Mouse (Mus musculus): ENCODE measurements around the gene Eif4a2. TPM values are rescaled to one million over a fixed set of nuclear protein-coding genes. Genes with fewer than 3 reads are reported as not detected.

The Eif4a2 gene
- total and polyA plus RNA-seq, 3 experiments, result 358 to 660 (median 475) TPM

- DNase-seq (ENCODE audit: extremely low read depth), result no peak
- no peaks in the 10 kb centered on the region for H3K27me3 ChIP-seq (replicated peaks)
- no peaks in the 10 kb centered on the region for H3K79me2 ChIP-seq (replicated peaks; ENCODE audit: control insufficient read depth, extremely low read depth, insufficient read depth, poor library complexity, severe bottlenecking)
- dilution Hi-C loops (cut with MboI; ENCODE audit: extremely low pct_ligation_motif_present, extremely low pct_unique_long_range_greater_than_20kb, low sequenced_read_pairs), result no loop called here
- H3K4me2 ChIP-seq (ENCODE audit: insufficient read depth, low read depth, poor library complexity, severe bottlenecking), result no peak overlapping the region
- H3K27ac ChIP-seq (ENCODE audit: insufficient read depth, low read depth), result no peak overlapping the region
- no peak overlapping the region for H3K4me3 ChIP-seq (replicated peaks in 1 of 3; ENCODE audit: low read depth in 2 of 3, low read length in 2 of 3, poor library complexity in 1 of 3)
- in situ Hi-C loops (cut with MboI; ENCODE audit: low pct_ligation_motif_present, low pct_unique_long_range_greater_than_20kb, low sequenced_read_pairs), result no loop called here
- no peak overlapping the region for H3K9ac ChIP-seq (ENCODE audit: insufficient read depth, low read depth)
- H3K36me3 ChIP-seq (replicated peaks in 1 of 2; ENCODE audit: control insufficient read depth in 1 of 2, insufficient read depth in 1 of 2, low read length in 1 of 2), result no peaks in the 10 kb centered on the region
- no peak for TF ChIP-seq CHD2 (IDR thresholded peaks at IDR 0.05; ENCODE audit: low read length)
- TF ChIP-seq NRF1 (IDR thresholded peaks at IDR 0.05; ENCODE audit: low read depth, low read length), result no peak
- no peak for TF ChIP-seq POLR2A (IDR thresholded peaks at IDR 0.05; ENCODE audit: low read depth, low read length)
- peaks cover 4 to 52% of the 10 kb centered on the region in 2 experiments; a peak in 3 of 4 replicates for H3K4me1 ChIP-seq (ENCODE audit: control insufficient read depth in 1 of 2, insufficient read depth in 2 of 2)
- H3K9me3 ChIP-seq (replicated peaks; ENCODE audit: low read length), result no peaks in the 10 kb centered on the region
Observed at GRCm38 (mm10) chr16:23136406-23136970, 29.2 kb downstream of the Eif4a2 start.

- Histone ChIP-seq H3K4me2 (ENCODE audit: insufficient read depth, low read depth, poor library complexity, severe bottlenecking) (peak overlapping the region; percentile 16), H3K27ac (ENCODE audit: insufficient read depth, low read depth) (no peak overlapping the region), H3K36me3 (replicated peaks in 1 of 2; ENCODE audit: control insufficient read depth in 1 of 2, insufficient read depth in 1 of 2, low read length in 1 of 2) (no peaks in the 10 kb centered on the region), H3K4me1 (ENCODE audit: control insufficient read depth in 1 of 2, insufficient read depth in 2 of 2) (peaks cover 14 to 67% of the 10 kb centered on the region in 2 experiments; a peak in 3 of 4 replicates), H3K9me3 (replicated peaks; ENCODE audit: low read length) (no peaks in the 10 kb centered on the region), H3K27me3 (replicated peaks) (no peaks in the 10 kb centered on the region), H3K9ac (ENCODE audit: insufficient read depth, low read depth) (no peak overlapping the region), H3K79me2 (replicated peaks; ENCODE audit: control insufficient read depth, extremely low read depth, insufficient read depth, poor library complexity, severe bottlenecking) (no peaks in the 10 kb centered on the region), H3K4me3 (replicated peaks in 1 of 3; ENCODE audit: low read depth in 2 of 3, low read length in 2 of 3, poor library complexity in 1 of 3) (no peak overlapping the region)
- TF ChIP-seq IRF4 (IDR thresholded peaks at IDR 0.05; ENCODE audit: low read depth, low read length) (peak; percentile 32; the same call in 1 of the 2 replicates), USF1 (IDR thresholded peaks at IDR 0.05; ENCODE audit: low read depth, low read length) (no peak), EP300 (IDR thresholded peaks at IDR 0.05; ENCODE audit: low read length) (peak; percentile 67), MAZ (IDR thresholded peaks at IDR 0.05; ENCODE audit: low read depth, low read length) (no peak), ELF1 (IDR thresholded peaks at IDR 0.05; ENCODE audit: low read depth, low read length) (no peak), MAX (IDR thresholded peaks at IDR 0.05; ENCODE audit: low read length) (no peak), CTCF (conservative IDR thresholded peaks at IDR 0.05 in 1 of 2, IDR thresholded peaks at IDR 0.05 in 1 of 2; ENCODE audit: low read depth in 2 of 2, low read length in 2 of 2) (no peak), MAFK (IDR thresholded peaks at IDR 0.05; ENCODE audit: insufficient replicate concordance, low read length) (0 out of 2 replicates have a peak, but pooled peaks have one; percentile 8), SIN3A (IDR thresholded peaks at IDR 0.05; ENCODE audit: low read length) (no peak), JUN (IDR thresholded peaks at IDR 0.05; ENCODE audit: insufficient read depth, low read depth, low read length) (no peak), JUND (conservative IDR thresholded peaks at IDR 0.05; ENCODE audit: low read depth, low read length) (no peak), PAX5 (IDR thresholded peaks at IDR 0.05; ENCODE audit: low read length) (no peak), E2F4 (IDR thresholded peaks at IDR 0.05; ENCODE audit: insufficient replicate concordance, low read depth, low read length) (no peak), ETS1 (conservative IDR thresholded peaks at IDR 0.05; ENCODE audit: low read depth, low read length) (peak; percentile 24; the same call in 1 of the 2 replicates), TCF12 (IDR thresholded peaks at IDR 0.05; ENCODE audit: low read depth, low read length) (no peak), UBTF (IDR thresholded peaks at IDR 0.05; ENCODE audit: low read depth, low read length) (no peak), SMC3 (IDR thresholded peaks at IDR 0.05; ENCODE audit: low read depth, low read length) (no peak), KAT2A (IDR thresholded peaks at IDR 0.05; ENCODE audit: insufficient replicate concordance, low read length) (no peak), ZC3H11A (IDR thresholded peaks at IDR 0.05; ENCODE audit: low read depth, low read length) (no peak), ZNF384 (IDR thresholded peaks at IDR 0.05; ENCODE audit: low read depth, low read length) (no peak), TBP (conservative IDR thresholded peaks at IDR 0.05; ENCODE audit: low read depth, low read length) (no peak), BHLHE40 (IDR thresholded peaks at IDR 0.05; ENCODE audit: low read depth, low read length) (no peak; the same call in 1 of the 2 replicates), POLR2A (IDR thresholded peaks at IDR 0.05; ENCODE audit: low read depth, low read length) (no peak), NRF1 (IDR thresholded peaks at IDR 0.05; ENCODE audit: low read depth, low read length) (no peak), CHD1 (IDR thresholded peaks at IDR 0.05; ENCODE audit: low read depth, low read length) (no peak), POLR2AphosphoS2 (IDR thresholded peaks at IDR 0.05; ENCODE audit: low read depth, low read length) (no peak), RAD21 (IDR thresholded peaks at IDR 0.05; ENCODE audit: low read depth, low read length) (no peak), RCOR1 (conservative IDR thresholded peaks at IDR 0.05; ENCODE audit: low read depth, low read length) (no peak), MEF2A (IDR thresholded peaks at IDR 0.05; ENCODE audit: borderline replicate concordance, low read depth, low read length) (no peak), MXI1 (IDR thresholded peaks at IDR 0.05; ENCODE audit: low read depth, low read length) (no peak), MYC (IDR thresholded peaks at IDR 0.05; ENCODE audit: low read depth, low read length) (no peak), ZMIZ1 (IDR thresholded peaks at IDR 0.05; ENCODE audit: low read depth, low read length) (no peak)
- peak; percentile 85 for DNase-seq (ENCODE audit: extremely low read depth)
- in situ Hi-C loops (cut with MboI; ENCODE audit: low pct_ligation_motif_present, low pct_unique_long_range_greater_than_20kb, low sequenced_read_pairs) (loop anchor here (10.0 kb wide), 1 partner anchor 294 kb away; no protein-coding TSS in a partner anchor), dilution Hi-C loops (cut with MboI; ENCODE audit: extremely low pct_ligation_motif_present, extremely low pct_unique_long_range_greater_than_20kb, low sequenced_read_pairs) (no loop called here)
Observed at GRCm38 (mm10) chr16:23140911-23141310, 33.7 kb downstream of the Eif4a2 start.
